Mouse (Mus musculus) Patski (cell line): ENCODE results near the gene Sim1. TPM values are rescaled to one million over a fixed set of nuclear protein-coding genes. Genes with fewer than 3 reads are reported as not detected.

Source experiments
- ATAC-seq: fragments of 100-300 bp; one replicate; pipeline ENCODE4 v1.8.0; 2021
- CTCF ChIA-PET: fragments of 350-600 bp; sonication (Branson Sonifier 250); formaldehyde crosslinking; loops from one replicate; lab custom pipeline; 2022; ENCODE audit warnings: inconsistent platforms; lab: Charles Lee
- POLR2A ChIA-PET: fragments of 350-600 bp; sonication (Branson Sonifier 250); formaldehyde crosslinking; loops from one replicate; lab custom pipeline; 2022; ENCODE audit warnings: antibody characterized with exemption, inconsistent platforms; lab: Charles Lee
- DNase-seq: peaks from one replicate; pipeline ENCODE4 v3.0.0-alpha.2; 2011; ENCODE audit warnings: low read depth, low spot score
- H3K27me3 ChIP-seq: fragments of 371-371 bp; one replicate; pipeline ENCODE4 v1.5.1; 2021
- CTCF ChIP-seq: fragments of 100-300 bp; IDR thresholded peaks from one replicate; pipeline ENCODE4 v1.5.1; 2021
- in situ Hi-C: fragments of 300-500 bp; cut with MboI; formaldehyde crosslinking; loops from 3 replicates; pipeline ENCODE4 v1.11.1; 2018; ENCODE audit warnings: low pct_unique_long_range_greater_than_20kb, mixed read lengths
- polyA plus RNA-seq: library from polyadenylated mRNA; unstranded; gene quantifications from one replicate; pipeline ENCODE4 v1.2.3, GENCODE M21; 2021

The Sim1 gene
- polyA plus RNA-seq, result 7.4 TPM

DNA sequence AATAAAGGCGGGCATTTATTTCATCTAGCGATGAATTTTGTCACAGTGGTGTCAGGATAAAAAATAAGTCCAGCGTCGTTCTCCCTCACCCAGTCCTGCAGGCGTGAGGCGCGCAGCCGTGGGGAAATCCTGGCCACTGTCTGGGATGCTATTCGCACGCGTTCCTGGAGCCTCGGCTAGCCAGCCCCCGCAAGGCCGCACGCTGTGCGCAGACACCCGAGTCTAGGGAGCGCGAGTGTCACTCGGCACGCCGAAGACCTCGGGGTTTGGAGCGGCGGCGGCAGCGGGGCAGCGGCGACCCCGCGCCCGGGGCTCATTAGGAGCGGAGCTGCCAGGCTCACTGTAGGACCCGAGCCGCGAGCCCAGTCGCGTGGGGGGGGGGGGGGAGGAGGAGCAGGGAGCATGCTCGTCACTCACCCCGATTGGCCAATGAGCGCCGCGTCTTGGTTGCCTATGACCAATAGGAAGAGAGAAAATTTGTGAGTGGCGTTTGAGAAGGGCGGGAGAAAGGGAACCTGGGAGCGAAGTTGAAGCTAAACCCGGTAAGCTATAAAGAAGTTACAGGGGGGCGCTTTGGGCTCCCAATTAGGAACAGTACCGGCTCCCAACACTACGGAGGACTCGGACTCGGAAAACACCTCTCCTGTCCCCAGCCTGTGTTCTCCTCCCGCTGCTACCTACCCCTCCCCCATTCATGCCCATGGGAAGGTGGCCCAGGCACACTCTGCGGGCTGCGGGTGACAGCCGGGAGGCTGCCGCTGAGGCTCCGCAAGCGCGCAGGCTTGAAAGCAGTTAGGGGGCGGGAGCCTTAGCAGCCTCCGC is at the start of gene Sim1:
Sim1 (plus strand) TSS at position 585 of the 822 bp plus-strand sequence.
- TF ChIP-seq CTCF, result no peak
- POLR2A ChIA-PET, result interaction anchor here (0.9 to 1.0 kb wide), 2 partner anchors 9 to 98 kb away, joined by 3 to 4 read pairs; no protein-coding TSS in a partner anchor
- ATAC-seq (peak; percentile 87), DNase-seq (peak; percentile 90)
- in situ Hi-C loops, result loop anchor here (10.0 kb wide), 1 partner anchor 390 kb away; no protein-coding TSS in a partner anchor
- CTCF ChIA-PET, result interaction anchor here (0.8 to 1.2 kb wide), 3 partner anchors 14 to 190 kb away, joined by 3 read pairs; no protein-coding TSS in a partner anchor
- peaks cover 23% of the 10 kb centered on the region for H3K27me3 ChIP-seq

DNA sequence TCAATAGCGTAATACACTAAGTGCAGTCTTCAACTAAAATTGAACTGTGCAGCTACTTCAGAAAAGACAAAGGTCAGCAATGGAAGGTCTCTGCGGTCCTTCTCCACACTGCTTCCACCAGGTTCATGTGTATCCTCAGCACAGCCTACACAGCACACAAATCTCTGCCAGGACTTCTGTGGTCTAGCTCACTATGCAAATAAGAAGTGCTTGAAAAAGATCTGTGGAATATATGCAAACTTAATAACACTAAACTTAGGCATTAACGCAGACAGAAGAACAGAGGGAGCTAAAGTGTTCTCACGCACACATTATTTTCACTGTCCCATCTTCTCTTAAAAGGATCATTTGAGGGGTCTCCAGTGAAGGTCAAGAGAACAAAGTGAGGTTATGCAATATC is 26.4 kb upstream of the Sim1 start:
- ChIA-PET CTCF (no interaction called here), POLR2A (no interaction called here)
- ATAC-seq (no peak), DNase-seq (no peak)
- peaks cover 4% of the 10 kb centered on the region for H3K27me3 ChIP-seq
- in situ Hi-C loops, result no loop called here
- no peak for TF ChIP-seq CTCF

DNA sequence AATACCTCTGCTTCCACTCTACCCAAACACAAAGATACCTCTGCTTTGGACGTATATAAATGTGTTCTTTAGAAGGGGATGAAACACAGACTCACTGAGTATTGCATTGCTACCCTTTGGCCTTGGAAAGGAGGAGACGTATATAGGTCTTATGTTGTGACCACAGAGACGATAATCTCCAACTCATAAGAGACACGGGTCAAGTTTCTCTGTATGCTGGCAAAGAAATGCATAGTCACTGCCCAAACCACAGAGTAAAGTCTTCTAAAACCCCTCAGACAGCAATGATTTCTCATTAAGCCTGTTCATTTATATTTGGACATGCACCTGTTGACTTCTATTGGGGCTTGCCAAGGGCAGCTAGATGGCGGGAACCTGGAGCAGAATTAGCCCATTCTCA is 17.6 kb upstream of the Sim1 start:
- in situ Hi-C loops, result no loop called here
- CTCF ChIA-PET, result no interaction called here
- TF ChIP-seq CTCF, result no peak
- POLR2A ChIA-PET, result no interaction called here
- no peak for ATAC-seq
- no peak for DNase-seq
- no peaks in the 10 kb centered on the region for H3K27me3 ChIP-seq

DNA sequence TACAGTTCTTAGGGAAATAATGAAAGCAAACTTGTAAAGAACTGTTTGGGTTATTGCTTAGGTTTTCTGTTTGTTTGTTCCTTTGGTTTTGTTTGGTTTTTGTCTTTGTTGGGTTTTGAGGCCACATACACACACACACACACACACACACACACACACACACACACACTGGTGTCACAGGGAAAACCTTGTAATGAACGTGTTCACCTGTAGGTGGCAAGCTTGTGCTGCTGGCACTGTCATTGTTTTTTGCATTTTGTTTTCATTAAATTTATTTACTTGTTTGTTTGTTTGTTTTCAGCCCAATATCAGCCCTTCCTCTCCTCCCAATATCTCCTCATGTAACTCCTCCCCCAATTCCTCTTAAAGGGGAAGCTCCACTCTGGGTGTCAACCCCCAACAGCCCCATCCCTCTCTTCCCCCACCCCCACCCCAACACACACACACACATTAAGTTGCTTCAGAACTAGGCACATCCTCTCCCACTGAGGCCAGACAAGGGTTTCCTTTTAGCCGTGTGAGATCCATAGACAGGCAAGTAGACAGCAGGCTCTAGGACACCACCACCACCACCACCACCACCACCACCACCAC is 13.0 kb upstream of the Sim1 start:
- DNase-seq, result no peak
- ChIA-PET POLR2A (no interaction called here), CTCF (interaction anchor here (1.2 to 1.7 kb wide), 4 partner anchors 9 to 29 kb away, joined by 3 to 5 read pairs (median 4); no protein-coding TSS in a partner anchor)
- no peaks in the 10 kb centered on the region for H3K27me3 ChIP-seq
- TF ChIP-seq CTCF, result peak; percentile 63
- in situ Hi-C loops, result no loop called here
- ATAC-seq, result no peak

DNA sequence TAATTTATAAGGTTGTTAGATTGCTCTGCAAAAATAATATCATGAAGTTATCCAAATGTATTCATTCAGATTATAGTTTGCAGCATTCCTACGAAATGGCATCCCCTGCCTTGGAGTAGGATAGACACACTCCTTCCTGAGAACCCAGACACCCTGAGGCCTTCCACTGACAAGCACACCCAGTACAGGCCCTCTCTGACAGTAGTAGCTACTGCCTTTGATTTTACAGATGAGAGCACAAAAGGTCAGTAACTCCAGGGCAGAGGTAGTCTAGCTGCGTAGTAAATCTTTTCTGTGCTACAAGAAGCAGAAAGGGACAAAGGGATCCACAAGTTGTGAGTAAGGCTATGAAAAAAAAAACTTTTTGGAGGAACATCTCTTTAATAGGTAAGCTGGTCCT is 12.2 kb upstream of the Sim1 start:
- POLR2A ChIA-PET, result no interaction called here
- ATAC-seq, result no peak
- CTCF ChIA-PET, result interaction anchor here (0.9 to 1.7 kb wide), 3 partner anchors 10 to 523 kb away, joined by 3 to 4 read pairs (median 3); no protein-coding TSS in a partner anchor
- no peak for DNase-seq
- H3K27me3 ChIP-seq, result no peaks in the 10 kb centered on the region
- in situ Hi-C loops, result no loop called here
- TF ChIP-seq CTCF, result no peak

DNA sequence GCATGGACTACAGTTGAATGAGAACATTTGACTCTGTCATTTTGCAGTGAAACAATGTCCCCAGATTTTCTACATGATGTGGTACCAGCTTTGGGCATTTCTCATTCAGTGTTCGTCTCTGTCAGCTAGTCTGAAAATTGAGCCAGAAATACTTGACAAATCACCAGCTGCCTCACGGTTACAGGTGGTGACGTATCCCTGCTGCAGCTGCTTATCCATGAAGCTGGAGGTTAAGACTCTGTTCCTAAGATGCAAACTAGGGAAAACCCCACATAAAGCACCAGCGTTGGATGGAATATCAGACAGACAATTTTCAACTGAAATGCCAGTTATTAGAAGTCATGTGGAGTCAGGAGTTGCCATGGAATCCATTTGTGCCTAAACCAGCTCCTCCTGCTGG is 8.2 kb upstream of the Sim1 start:
- TF ChIP-seq CTCF, result no peak
- ChIA-PET POLR2A (no interaction called here), CTCF (interaction anchor here (0.6 to 1.4 kb wide), 2 partner anchors 11 to 797 kb away, joined by 3 read pairs; no protein-coding TSS in a partner anchor)
- in situ Hi-C loops, result no loop called here
- no peaks in the 10 kb centered on the region for H3K27me3 ChIP-seq
- no peak for DNase-seq
- ATAC-seq, result no peak

DNA sequence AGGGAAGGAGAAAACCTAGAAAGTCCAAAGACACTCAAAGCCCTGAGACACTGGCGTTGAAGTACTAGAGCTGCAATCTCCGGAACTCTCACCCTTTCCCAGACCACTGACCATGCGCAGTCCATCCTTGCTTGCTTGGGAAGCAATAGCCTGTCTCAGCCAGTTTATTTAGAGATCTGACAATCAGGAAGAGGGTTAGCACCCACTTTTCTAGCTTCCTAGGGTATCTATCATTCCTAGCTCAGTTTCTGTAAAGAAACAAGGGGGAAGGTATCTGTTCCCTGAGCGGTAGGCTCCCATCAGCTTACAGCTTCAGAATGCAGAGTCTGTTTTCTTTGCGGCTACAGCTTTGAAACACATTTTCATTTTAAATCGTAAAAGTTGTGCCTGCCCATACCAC is 3.9 kb upstream of the Sim1 start:
- TF ChIP-seq CTCF, result no peak
- H3K27me3 ChIP-seq, result peaks cover 6% of the 10 kb centered on the region
- no peak for DNase-seq
- POLR2A ChIA-PET, result no interaction called here
- ATAC-seq, result no peak
- in situ Hi-C loops, result loop anchor here (10.0 kb wide), 1 partner anchor 394 kb away; no protein-coding TSS in a partner anchor
- CTCF ChIA-PET, result interaction anchor here (1.1 kb wide), 1 partner anchor 9 kb away, joined by 3 read pairs; no protein-coding TSS in a partner anchor

DNA sequence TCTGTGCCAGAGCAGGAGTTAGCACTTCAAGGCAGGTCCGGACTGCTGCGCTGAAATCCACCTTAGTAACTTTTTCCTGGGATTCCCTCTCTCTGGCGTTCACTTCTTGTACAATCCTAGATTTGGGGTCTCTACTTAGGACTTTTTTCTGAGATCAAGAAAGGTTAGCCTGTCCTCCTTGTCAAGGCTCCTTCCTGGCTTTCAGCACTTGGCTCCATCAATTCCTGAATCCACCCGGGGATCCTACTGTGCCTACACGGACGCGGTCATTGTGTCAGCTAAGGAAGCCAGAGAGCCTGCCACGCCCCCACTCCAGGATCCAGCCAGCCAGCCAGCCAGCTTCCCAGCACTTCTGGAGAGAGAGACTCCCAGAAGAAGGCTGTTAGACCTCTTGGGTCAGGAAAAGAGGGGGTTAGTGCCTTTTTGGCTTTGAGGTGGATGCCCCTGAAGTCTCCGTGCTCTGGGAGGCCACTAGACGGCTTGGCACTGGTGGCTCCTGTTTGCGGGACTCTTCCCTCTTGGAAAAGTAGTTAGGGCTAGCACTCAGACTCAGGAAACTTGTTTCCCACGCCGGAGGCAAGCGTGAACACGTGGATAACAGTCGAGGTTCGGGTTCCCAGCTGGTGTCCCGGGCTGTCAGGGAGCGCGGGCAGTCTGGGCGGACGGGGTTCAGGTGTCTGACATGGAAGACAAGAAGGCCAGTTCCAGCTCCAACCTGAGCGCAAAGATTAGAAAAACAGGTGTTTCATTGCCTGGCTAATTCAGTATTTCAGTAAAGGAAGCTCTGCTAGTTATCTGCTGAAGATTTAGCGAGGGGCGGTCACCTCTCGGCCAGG is 2.5 kb upstream of the Sim1 start:
- DNase-seq (no peak), ATAC-seq (no peak)
- TF ChIP-seq CTCF, result no peak
- ChIA-PET CTCF (no interaction called here), POLR2A (no interaction called here)
- in situ Hi-C loops, result loop anchor here (10.0 kb wide), 1 partner anchor 393 kb away; no protein-coding TSS in a partner anchor
- H3K27me3 ChIP-seq, result peaks cover 11% of the 10 kb centered on the region

DNA sequence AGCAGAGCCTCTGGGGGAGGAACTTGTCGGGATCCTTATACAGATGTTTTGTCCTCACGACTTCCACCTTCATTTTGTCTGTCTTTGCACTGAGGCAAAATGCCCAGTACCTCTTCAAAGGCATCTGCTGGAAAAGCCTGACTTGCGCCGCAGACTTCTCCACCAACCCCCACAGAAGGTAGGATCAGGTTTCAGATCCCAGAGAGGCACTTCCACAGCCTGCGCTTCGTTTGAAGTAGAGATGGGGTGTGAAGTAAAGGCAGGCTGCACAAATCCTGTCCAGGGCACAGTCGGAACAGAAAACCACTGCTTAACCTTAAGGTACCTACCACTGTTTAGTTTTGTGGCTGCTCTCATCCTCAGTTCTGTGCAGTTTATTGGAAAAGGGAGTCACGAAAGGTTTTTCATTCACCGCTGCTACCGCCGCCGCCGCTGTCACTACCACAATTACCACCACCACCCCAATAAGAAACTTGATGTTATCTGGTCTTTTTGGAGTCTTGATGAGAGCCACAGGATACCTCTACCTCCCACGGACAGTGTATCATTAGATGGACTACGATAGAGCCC is 1.7 kb upstream of the Sim1 start:
- POLR2A ChIA-PET, result no interaction called here
- DNase-seq (no peak), ATAC-seq (no peak)
- H3K27me3 ChIP-seq, result peaks cover 14% of the 10 kb centered on the region
- no peak for TF ChIP-seq CTCF
- in situ Hi-C loops, result loop anchor here (10.0 kb wide), 1 partner anchor 392 kb away; no protein-coding TSS in a partner anchor
- CTCF ChIA-PET, result no interaction called here
